Mouse (Mus musculus): ENCODE data around the gene Gm13696. TPM values are rescaled to one million over a fixed set of nuclear protein-coding genes. Genes with fewer than 3 reads are reported as not detected.
"Not testable (repeated sequence)": the region's sequence is repeated elsewhere in the genome, so short reads cannot be mapped to it uniquely, and the experiment has no call there.

Gm13696 gene
- 1 to 10 TPM; 1.4 to 1.6 TPM for total RNA-seq (2021)

DNA sequence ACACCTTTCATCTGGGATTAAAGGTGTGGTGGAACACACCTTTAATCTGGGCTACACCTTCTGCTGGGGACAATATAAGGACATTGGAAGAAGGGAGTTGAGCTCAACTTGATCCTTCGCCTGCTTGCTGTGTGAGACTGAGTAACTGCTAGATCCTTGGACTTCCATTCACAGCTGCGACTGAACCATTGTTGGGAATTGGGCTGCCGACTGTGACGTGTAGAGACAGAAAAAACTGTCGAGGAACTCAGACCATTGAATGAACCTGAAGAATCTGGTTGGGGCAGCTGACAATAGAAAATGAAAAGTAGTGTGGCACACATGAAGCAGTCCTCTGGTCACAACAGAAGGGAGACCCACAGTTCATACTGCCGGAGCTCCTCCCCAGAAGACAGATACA, at the start of gene Gm13696:
Gm13696 (plus strand) TSS at position 301 of the 400 bp plus-strand sequence.
- intact Hi-C loops (cut with DNase I); DNase-seq (ENCODE audit: low spot score in 2 of 2): not testable (repeated sequence)

GRCm38 (mm10) chr2:83929478-83930088, 43.3 kb upstream of the Gm13696 start:
- intact Hi-C loops (cut with DNase I) = no loop called here
- no peak for DNase-seq (ENCODE audit: low spot score in 2 of 2)

GRCm38 (mm10) chr2:83940931-83941361, 32.0 kb upstream of the Gm13696 start, which contains the start of gene Zswim2:
Zswim2 (minus strand) TSS chr2:83941228.
- intact Hi-C loops (cut with DNase I) = no loop called here
- DNase-seq (ENCODE audit: low spot score in 2 of 2) = peak; percentile 93 to 96

DNA sequence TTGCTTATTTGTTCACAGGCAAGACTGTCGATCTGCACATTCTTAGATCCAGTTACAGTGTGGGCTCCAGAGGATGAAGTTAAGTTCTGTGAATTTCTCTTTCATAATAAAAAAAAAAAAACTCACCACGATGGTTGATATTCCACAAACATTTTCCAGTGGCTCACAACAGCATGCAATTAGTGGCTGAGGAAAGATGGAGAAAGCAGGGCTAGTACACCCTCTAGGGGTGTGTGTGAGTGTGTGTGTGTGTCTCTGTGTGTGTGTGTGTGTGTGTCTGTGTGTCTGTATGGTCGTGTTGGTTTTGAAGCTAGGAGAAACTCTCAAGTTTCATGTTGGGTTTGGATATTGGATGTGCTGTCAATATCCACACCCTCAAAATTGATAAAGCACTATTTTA, 31.5 kb upstream of the Gm13696 start:
- intact Hi-C loops (cut with DNase I) = no loop called here
- DNase-seq (ENCODE audit: low spot score in 2 of 2) = no peak

GRCm38 (mm10) chr2:83941792-83942191, 31.1 kb upstream of the Gm13696 start:
- intact Hi-C loops (cut with DNase I) = no loop called here
- no peak for DNase-seq (ENCODE audit: low spot score in 2 of 2)

DNA sequence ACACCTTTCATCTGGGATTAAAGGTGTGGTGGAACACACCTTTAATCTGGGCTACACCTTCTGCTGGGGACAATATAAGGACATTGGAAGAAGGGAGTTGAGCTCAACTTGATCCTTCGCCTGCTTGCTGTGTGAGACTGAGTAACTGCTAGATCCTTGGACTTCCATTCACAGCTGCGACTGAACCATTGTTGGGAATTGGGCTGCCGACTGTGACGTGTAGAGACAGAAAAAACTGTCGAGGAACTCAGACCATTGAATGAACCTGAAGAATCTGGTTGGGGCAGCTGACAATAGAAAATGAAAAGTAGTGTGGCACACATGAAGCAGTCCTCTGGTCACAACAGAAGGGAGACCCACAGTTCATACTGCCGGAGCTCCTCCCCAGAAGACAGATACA, 17.5 kb upstream of the Gm13696 start, which contains the start of gene Gm13698:
Gm13698 (plus strand) TSS at position 301 of the 400 bp plus-strand sequence.
- intact Hi-C loops (cut with DNase I); DNase-seq (ENCODE audit: low spot score in 2 of 2): not testable (repeated sequence)

- intact Hi-C loops (cut with DNase I); DNase-seq (ENCODE audit: low spot score in 2 of 2): not testable (repeated sequence)
These were observed 11.7 kb upstream of the Gm13696 start, which contains the start of gene Gm13693 for GRCm38 (mm10) chr2:83961203-83961602. Gm13693 (plus strand) TSS chr2:83961503.

DNA sequence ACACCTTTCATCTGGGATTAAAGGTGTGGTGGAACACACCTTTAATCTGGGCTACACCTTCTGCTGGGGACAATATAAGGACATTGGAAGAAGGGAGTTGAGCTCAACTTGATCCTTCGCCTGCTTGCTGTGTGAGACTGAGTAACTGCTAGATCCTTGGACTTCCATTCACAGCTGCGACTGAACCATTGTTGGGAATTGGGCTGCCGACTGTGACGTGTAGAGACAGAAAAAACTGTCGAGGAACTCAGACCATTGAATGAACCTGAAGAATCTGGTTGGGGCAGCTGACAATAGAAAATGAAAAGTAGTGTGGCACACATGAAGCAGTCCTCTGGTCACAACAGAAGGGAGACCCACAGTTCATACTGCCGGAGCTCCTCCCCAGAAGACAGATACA, 5.9 kb upstream of the Gm13696 start, which contains the start of gene Gm13695:
Gm13695 (plus strand) TSS at position 301 of the 400 bp plus-strand sequence.
- DNase-seq (ENCODE audit: low spot score in 2 of 2); intact Hi-C loops (cut with DNase I): not testable (repeated sequence)

GRCm38 (mm10) chr2:83978633-83979032, 5.7 kb downstream of the Gm13696 start, which contains the start of gene Gm13694:
Gm13694 (plus strand) TSS chr2:83978933.
- intact Hi-C loops (cut with DNase I); DNase-seq (ENCODE audit: low spot score in 2 of 2): not testable (repeated sequence)

GRCm38 (mm10) chr2:83984443-83984842, 11.5 kb downstream of the Gm13696 start, which contains the start of gene Gm13697:
Gm13697 (plus strand) TSS chr2:83984743.
- intact Hi-C loops (cut with DNase I); DNase-seq (ENCODE audit: low spot score in 2 of 2): not testable (repeated sequence)

GRCm38 (mm10) chr2:83990253-83990652, 17.3 kb downstream of the Gm13696 start, which contains the start of gene Gm13691:
Gm13691 (plus strand) TSS chr2:83990553.
- DNase-seq (ENCODE audit: low spot score in 2 of 2); intact Hi-C loops (cut with DNase I): not testable (repeated sequence)

- DNase-seq (ENCODE audit: low spot score in 2 of 2); intact Hi-C loops (cut with DNase I): not testable (repeated sequence)
These were observed 20.8 kb downstream of the Gm13696 start for GRCm38 (mm10) chr2:83993639-83994255.

DNA sequence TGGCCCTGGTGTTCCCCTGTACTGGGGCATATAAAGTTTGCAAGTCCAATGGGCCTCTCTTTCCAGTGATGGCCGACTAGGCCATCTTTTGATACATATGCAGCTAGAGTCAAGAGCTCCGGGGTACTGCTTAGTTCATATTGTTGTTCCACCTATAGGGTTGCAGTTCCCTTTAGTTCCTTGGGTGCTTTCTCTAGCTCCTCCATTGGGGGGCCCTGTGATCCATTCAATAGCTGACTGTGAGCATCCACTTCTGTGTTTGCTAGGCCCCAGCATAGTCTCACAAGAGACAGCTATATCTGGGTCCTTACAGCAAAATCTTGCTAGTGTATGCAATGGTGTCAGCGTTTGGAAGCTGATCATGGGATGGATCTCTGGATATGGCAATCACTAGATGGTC, 21.6 kb downstream of the Gm13696 start:
- DNase-seq (ENCODE audit: low spot score in 2 of 2); intact Hi-C loops (cut with DNase I): not testable (repeated sequence)

DNA sequence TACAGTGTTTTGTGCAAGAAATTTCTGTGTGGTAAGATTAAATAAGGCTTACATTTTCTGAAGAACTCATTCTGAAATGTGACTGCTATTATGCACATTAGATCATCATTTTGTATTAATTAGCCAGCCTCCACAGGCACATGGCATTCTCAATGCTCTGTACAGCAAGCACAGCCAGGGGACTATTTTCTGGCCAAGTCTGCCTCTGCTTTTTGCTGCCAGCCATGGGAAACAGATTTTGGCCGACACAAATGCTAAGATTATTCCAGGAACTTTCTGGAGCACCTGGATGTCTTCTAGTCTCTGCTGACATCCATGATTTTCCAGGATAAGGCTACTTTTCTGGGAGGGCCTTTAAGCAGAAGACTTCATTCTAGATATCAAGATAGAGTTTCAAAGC, 36.0 kb downstream of the Gm13696 start:
- intact Hi-C loops (cut with DNase I) = no loop called here
- peak in 1 of 2 experiments; percentile 7 for DNase-seq (ENCODE audit: low spot score in 2 of 2)

- DNase-seq (ENCODE audit: low spot score in 2 of 2) = no peak
- intact Hi-C loops (cut with DNase I) = no loop called here
These were observed 36.9 kb downstream of the Gm13696 start for GRCm38 (mm10) chr2:84009818-84010217.

DNA sequence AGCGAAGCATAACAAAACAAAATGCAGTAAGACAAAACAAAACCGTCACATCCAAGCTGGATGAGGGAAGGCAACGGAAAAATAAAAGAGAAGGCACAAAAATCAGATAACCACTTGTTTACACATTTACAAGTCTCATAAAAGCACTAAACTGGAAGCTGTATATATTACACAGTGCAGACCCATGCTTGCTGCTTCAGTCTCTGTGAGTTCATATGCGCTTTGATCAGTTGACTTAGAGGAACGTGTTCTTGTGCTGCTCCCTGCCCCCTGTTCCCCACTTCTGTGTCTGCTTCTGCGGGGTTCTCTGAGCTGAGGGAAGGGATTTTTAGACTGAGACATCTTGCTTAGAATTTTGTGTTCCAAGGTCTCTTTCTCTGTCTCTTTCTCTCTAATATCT, 41.6 kb downstream of the Gm13696 start:
- DNase-seq (ENCODE audit: low spot score in 2 of 2) = no peak
- intact Hi-C loops (cut with DNase I) = no loop called here

DNA sequence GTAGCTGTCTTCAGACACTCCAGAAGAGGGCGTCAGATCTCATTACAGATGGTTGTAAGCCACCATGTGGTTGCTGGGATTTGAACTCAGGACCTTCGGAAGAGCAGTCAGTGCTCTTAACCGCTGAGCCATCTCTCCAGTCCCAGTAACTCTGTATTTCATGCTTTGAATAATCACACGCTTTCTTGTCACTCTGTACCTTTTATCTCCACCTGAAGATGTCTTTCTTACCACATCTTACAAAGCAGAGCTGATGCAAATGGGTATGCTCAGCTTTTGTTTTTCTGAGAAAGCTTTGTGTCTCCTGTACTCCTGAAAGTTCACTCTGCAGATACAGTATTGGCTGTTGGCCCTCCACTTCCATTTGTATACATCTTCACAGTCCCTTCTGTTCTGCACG, 43.4 kb downstream of the Gm13696 start:
- DNase-seq (ENCODE audit: low spot score in 2 of 2); intact Hi-C loops (cut with DNase I): not testable (repeated sequence)

GRCm38 (mm10) chr2:84018330-84018729, 45.4 kb downstream of the Gm13696 start:
- intact Hi-C loops (cut with DNase I) = no loop called here
- DNase-seq (ENCODE audit: low spot score in 2 of 2) = no peak

- DNase-seq (ENCODE audit: low spot score in 2 of 2) = no peak
- intact Hi-C loops (cut with DNase I) = no loop called here
These were observed 46.8 kb downstream of the Gm13696 start for GRCm38 (mm10) chr2:84019519-84020305.

- intact Hi-C loops (cut with DNase I) = no loop called here
- DNase-seq (ENCODE audit: low spot score in 2 of 2) = peak in 1 of 2 experiments; percentile 55
These were observed 49.0 kb downstream of the Gm13696 start for GRCm38 (mm10) chr2:84021930-84022329.

Data from left cerebral cortex, postnatal 25 days (tissue).